Mouse (Mus musculus): ENCODE results near the gene Gm597. TPM values are rescaled to one million over a fixed set of nuclear protein-coding genes. Genes with fewer than 3 reads are reported as not detected.

Gm597 gene
- polyA plus RNA-seq (2012; ENCODE audit: insufficient read depth, low replicate concordance) = not detected in 2 replicates

DNA sequence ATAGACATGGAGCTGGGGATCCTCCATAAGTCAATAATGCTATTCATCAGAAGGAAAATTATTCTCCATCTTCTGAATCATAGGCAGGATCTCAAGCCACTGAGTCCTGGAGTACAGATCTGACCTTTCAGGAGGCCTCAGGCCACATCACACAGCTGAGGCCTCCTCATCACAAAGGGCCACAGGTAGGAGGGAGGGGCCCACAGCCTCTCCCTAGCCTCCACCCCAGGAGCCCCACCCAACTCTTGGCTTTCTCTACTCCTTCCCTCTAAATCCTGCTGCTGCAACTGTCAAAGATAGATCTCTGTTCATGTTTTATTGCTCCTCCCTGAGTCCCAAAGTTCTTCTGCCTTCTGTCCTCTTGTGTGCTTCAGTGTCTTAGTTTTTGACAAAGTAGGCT is at the start of gene Gm597:
TSS of gene Gm597 (minus strand) at position 101 of the 400 bp plus-strand sequence.
- H3K4me1 ChIP-seq = no peaks in the 10 kb centered on the region
- H3K36me3 ChIP-seq (replicated peaks; ENCODE audit: low read length) = no peaks in the 10 kb centered on the region
- no peak within 1 kb of the TSS for H3K4me3 ChIP-seq (replicated peaks)
- H3K27me3 ChIP-seq (replicated peaks) = no peaks in the 10 kb centered on the region
- TF ChIP-seq FLI1 (IDR thresholded peaks at IDR 0.05; ENCODE audit: low read length) (no peak), GATA1 (IDR thresholded peaks at IDR 0.05; ENCODE audit: borderline replicate concordance, low read length) (no peak)
- no peaks in the 10 kb centered on the region for H3K9me3 ChIP-seq

DNA sequence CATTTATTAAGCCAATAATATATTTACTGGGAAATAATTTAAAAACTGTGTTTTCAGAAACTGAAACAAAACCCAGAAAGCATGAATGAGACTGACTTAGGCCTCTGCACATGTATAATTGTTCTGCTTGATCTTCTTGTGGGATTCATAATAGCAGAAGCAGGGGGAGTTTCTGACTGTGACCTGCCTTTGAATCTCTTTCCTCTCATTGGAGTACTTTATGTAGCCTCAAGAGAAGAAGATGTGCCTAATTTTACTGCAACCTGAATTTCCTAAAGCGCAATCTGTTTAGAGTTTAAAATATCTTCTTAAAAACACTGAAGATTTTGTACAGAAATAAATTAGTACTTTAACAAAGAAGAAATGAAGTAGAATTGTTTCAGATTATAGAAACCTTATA is 27.6 kb upstream of the Gm597 start:
- H3K4me3 ChIP-seq (replicated peaks) = no peak overlapping the region
- no peaks in the 10 kb centered on the region for H3K4me1 ChIP-seq
- no peaks in the 10 kb centered on the region for H3K27me3 ChIP-seq (replicated peaks)
- no peaks in the 10 kb centered on the region for H3K9me3 ChIP-seq
- no peaks in the 10 kb centered on the region for H3K36me3 ChIP-seq (replicated peaks; ENCODE audit: low read length)
- TF ChIP-seq GATA1 (IDR thresholded peaks at IDR 0.05; ENCODE audit: borderline replicate concordance, low read length) = no peak
- no peak for TF ChIP-seq FLI1 (IDR thresholded peaks at IDR 0.05; ENCODE audit: low read length)

DNA sequence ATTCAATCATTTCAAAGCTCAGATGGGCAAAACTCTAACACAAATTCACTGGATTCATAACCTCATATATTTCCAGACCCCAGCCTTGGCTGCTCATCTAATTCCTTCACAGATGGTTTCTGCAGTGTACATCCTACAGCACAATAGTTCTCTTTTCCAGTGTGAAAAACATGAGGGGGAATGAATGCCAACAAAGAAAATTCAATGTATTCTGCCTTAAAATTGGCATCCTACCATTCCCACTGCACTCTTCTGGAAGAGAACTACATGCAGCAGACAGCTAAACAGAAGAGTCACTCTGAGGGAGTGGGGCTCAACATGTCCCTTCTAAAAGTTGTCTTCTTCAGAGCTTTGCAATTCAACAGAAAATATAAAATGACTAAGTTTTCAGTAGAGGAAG is 26.6 kb upstream of the Gm597 start:
- Histone ChIP-seq H3K27me3 (replicated peaks) (no peaks in the 10 kb centered on the region), H3K36me3 (replicated peaks; ENCODE audit: low read length) (no peaks in the 10 kb centered on the region), H3K4me3 (replicated peaks) (no peak overlapping the region), H3K4me1 (no peaks in the 10 kb centered on the region), H3K9me3 (peaks cover 5% of the 10 kb centered on the region)
- TF ChIP-seq FLI1 (IDR thresholded peaks at IDR 0.05; ENCODE audit: low read length) (no peak), GATA1 (IDR thresholded peaks at IDR 0.05; ENCODE audit: borderline replicate concordance, low read length) (no peak)

DNA sequence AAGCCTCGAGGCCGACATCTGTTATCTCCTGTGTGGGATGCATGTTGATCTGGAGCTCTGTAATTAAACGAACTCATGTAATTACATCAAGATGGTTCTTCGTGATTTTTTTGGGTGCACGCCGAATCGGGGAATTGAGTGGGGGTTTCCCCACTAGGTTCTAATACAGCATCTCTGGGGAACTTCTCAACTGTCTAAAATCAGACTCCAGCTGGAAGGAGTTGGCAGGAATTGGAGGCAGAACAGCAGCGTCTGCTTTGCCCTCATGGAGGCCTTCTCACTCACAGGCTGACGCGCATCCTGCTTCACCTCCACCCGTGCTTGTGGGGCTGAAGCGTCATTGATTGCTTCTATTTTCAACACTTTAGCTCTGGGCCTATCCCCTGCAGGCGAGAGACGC is 20.8 kb upstream of the Gm597 start:
- Histone ChIP-seq H3K9me3 (peaks cover 12% of the 10 kb centered on the region), H3K27me3 (replicated peaks) (no peaks in the 10 kb centered on the region), H3K4me1 (no peaks in the 10 kb centered on the region), H3K36me3 (replicated peaks; ENCODE audit: low read length) (no peaks in the 10 kb centered on the region), H3K4me3 (replicated peaks) (no peak overlapping the region)
- TF ChIP-seq GATA1 (IDR thresholded peaks at IDR 0.05; ENCODE audit: borderline replicate concordance, low read length) = no peak
- TF ChIP-seq FLI1 (IDR thresholded peaks at IDR 0.05; ENCODE audit: low read length) = no peak

Measured in megakaryocyte, embryonic 14.5 days (primary cell).